Comparison of ENCODE assay signal across 13 mouse cellular contexts in genomic region chr7:112304382-112304781, GRCm38 (mm10).
A peak's percentile ranks its signal among the peaks of the same experiment; 100 is the strongest.
DNase-seq lines count a peak whose midpoint lies in the region; ATAC-seq and TF ChIP-seq lines count a peak whose summit lies in the region.
"Had no signal": no experiment of that assay in that cellular context is flagged by ENCODE, and none has a peak within 500 bp of the region (broad histone marks: within the 10 kb centered on the region; RNA-seq: fewer than 3 reads in every experiment).

No protein-coding gene starts in this region.

- H3K4me3 ChIP-seq in gastrocnemius, adult 2 months, result no peak overlapping the region
- H3K4me3 ChIP-seq in midbrain, embryonic 14.5 days (replicated peaks; ENCODE audit: low read depth, low read length), result no peak overlapping the region
- H3K4me3 ChIP-seq in midbrain, embryonic 10.5 days, result no peak overlapping the region

- H3K9ac ChIP-seq in midbrain, embryonic 14.5 days (replicated peaks; ENCODE audit: low read length), result no peak overlapping the region
- H3K9ac ChIP-seq: hindbrain, embryonic 14.5 days; liver, embryonic 14.5 days had no signal

- no peaks in the 10 kb centered on the region for H3K36me3 ChIP-seq in midbrain, embryonic 14.5 days (ENCODE audit: control insufficient read depth, insufficient read depth, low read length)
- no peaks in the 10 kb centered on the region for H3K36me3 ChIP-seq in midbrain, embryonic 10.5 days

- no peaks in the 10 kb centered on the region for H3K9me3 ChIP-seq in midbrain, embryonic 14.5 days (ENCODE audit: control insufficient read depth, low read length)
- H3K9me3 ChIP-seq in midbrain, embryonic 10.5 days (replicated peaks), result no peaks in the 10 kb centered on the region

- intact Hi-C loops in gastrocnemius, adult 2 months (cut with DNase I), result no loop called here

- no peak overlapping the region for H3K4me2 ChIP-seq in midbrain, embryonic 14.5 days (ENCODE audit: low read length)
- H3K4me2 ChIP-seq: hindbrain, embryonic 14.5 days had no signal

- 0 out of 2 replicates have a peak, but pooled peaks cover 3% of the 10 kb centered on the region for H3K4me1 ChIP-seq in midbrain, embryonic 14.5 days (ENCODE audit: control insufficient read depth, insufficient read depth, low read length)
- peaks cover 12% of the 10 kb centered on the region for H3K4me1 ChIP-seq in midbrain, embryonic 10.5 days

- no peak for ATAC-seq in midbrain, embryonic 14.5 days (ENCODE audit: low FRiP score, low TSS enrichment)

- WGBS in midbrain, embryonic 14.5 days, result 72% methylated on average over 8 of the region's 8 CpGs
- WGBS in midbrain, embryonic 10.5 days, result 94% methylated on average over 8 of the region's 8 CpGs

- no peak for DNase-seq in gastrocnemius, adult 2 months
- DNase-seq in gastrocnemius, postnatal 10 days, result no peak
- DNase-seq in midbrain, embryonic 14.5 days, result peak; percentile 20
- no peak for DNase-seq in midbrain, embryonic 10.5 days (ENCODE audit: low spot score)
- peak; percentile 79 for DNase-seq in cerebellum, adult 9-10 months
- peak; percentile 80 for DNase-seq in layer of hippocampus, adult 9-11 months
- DNase-seq in spleen, postnatal 10 days (ENCODE audit: low spot score in 2 of 2), result no peak
- DNase-seq in kidney, postnatal 4 days, result no peak
- DNase-seq: kidney, adult 9 months; thymus, postnatal 4 days had no signal

- H3K27me3 ChIP-seq in midbrain, embryonic 14.5 days (ENCODE audit: control insufficient read depth, insufficient read depth, low read length), result no peaks in the 10 kb centered on the region
- H3K27me3 ChIP-seq in midbrain, embryonic 10.5 days (ENCODE audit: low read depth, poor library complexity, severe bottlenecking), result no peaks in the 10 kb centered on the region

- no peak for TF ChIP-seq CTCF in gastrocnemius, adult 2 months (IDR thresholded peaks at IDR 0.05)

- 0 out of 2 replicates have a peak overlapping the region, but pooled peaks have one; percentile 28 for H3K27ac ChIP-seq in gastrocnemius, adult 2 months
- no peak overlapping the region for H3K27ac ChIP-seq in midbrain, embryonic 14.5 days (replicated peaks; ENCODE audit: low read depth, low read length)
- no peak overlapping the region for H3K27ac ChIP-seq in midbrain, embryonic 10.5 days (replicated peaks)
- H3K27ac ChIP-seq: hindbrain, embryonic 14.5 days; liver, embryonic 14.5 days; macrophage had no signal

Comparison
In these comparisons a context has a peak if more than half of its experiments do, and no peak if none do; other contexts are left out.
1. DNase-seq: peak in midbrain, embryonic 14.5 days (single experiment), cerebellum, adult 9-10 months (single experiment) and layer of hippocampus, adult 9-11 months (single experiment); none in gastrocnemius, adult 2 months (single experiment), gastrocnemius, postnatal 10 days (single experiment), midbrain, embryonic 10.5 days (single experiment), spleen, postnatal 10 days (0 of 2) and kidney, postnatal 4 days (0 of 2).